Mouse (Mus musculus) bone marrow, adult 2 months (tissue): ENCODE data around the gene Ppm1n.

Source experiments
- CTCF ChIP-seq: fragments of 200-500 bp; IDR thresholded peaks from 2 replicates; pipeline ENCODE4 v1.5.1; 2011; ENCODE audit warnings: low read length, control low read depth; ENCODE audit not compliant: control insufficient read depth, insufficient read depth
- POLR2A ChIP-seq: fragments of 200-500 bp; IDR thresholded peaks from 2 replicates; pipeline ENCODE4 v1.6.1; 2011; ENCODE audit warnings: low read depth, mild to moderate bottlenecking, control low read depth, low read length, borderline replicate concordance; ENCODE audit not compliant: control insufficient read depth

DNA sequence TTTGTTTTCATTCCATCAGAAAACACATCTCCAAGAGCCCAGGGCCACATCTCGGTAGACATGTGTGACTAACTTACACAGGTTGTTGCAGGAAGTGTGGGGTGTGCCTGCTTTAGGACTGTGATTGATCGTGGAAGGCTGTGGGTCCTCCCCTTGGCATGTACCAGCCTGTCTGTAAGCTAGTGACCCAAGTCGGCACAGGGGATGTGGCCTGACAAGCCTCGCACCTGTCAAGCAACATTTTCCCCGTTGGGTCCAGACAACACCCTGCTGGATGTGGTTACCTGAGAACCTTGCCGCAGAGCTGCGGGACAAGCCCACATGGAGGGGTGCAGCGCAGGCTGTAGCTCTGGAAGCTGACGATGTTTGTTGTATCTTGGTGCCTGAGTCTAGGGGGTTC, 42.6 kb upstream of the Ppm1n start:
- TF ChIP-seq CTCF (no peak), POLR2A (no peak)
